ENCODE assay signal across 8 mouse cellular contexts in genomic region chr3:137991183-137991582, GRCm38 (mm10). TPM values are rescaled to one million over a fixed set of nuclear protein-coding genes. Genes with fewer than 3 reads are reported as not detected.
DNase-seq lines count a peak whose midpoint lies in the region; ATAC-seq and TF ChIP-seq lines count a peak whose summit lies in the region.

No protein-coding gene starts in this region.

- H3K4me3 ChIP-seq in C2C12 (ENCODE audit: insufficient read depth, poor library complexity, severe bottlenecking) = no peak overlapping the region
- no peak overlapping the region for H3K4me3 ChIP-seq in bone marrow macrophage, adult 2 months (ENCODE audit: insufficient read depth, low read length)
- no peak overlapping the region for H3K4me3 ChIP-seq in heart, embryonic 12.5 days
- H3K4me3 ChIP-seq in kidney, postnatal 0 days (replicated peaks; ENCODE audit: low read depth, low read length) = no peak overlapping the region
- no peak overlapping the region for H3K4me3 ChIP-seq in liver, embryonic 11.5 days (ENCODE audit: low read depth, low read length)
- H3K4me3 ChIP-seq in stomach, embryonic 15.5 days (replicated peaks) = no peak overlapping the region

- peak; percentile 95 for ATAC-seq in erythroid progenitor cell, adult 5-6 weeks (replicated peaks; ENCODE audit: low FRiP score, poor library complexity, severe bottlenecking)
- ATAC-seq in heart, embryonic 12.5 days (ENCODE audit: insufficient number of reproducible peaks, low FRiP score) = peak; percentile 79
- ATAC-seq in kidney, postnatal 0 days (replicated peaks; ENCODE audit: low FRiP score, low read depth) = peak; percentile 90
- ATAC-seq in liver, embryonic 11.5 days (replicated peaks; ENCODE audit: low FRiP score) = peak; percentile 92
- ATAC-seq in stomach, embryonic 15.5 days (ENCODE audit: insufficient read depth, low FRiP score, low read depth) = peak; percentile 90

- no peak overlapping the region for H3K27ac ChIP-seq in bone marrow macrophage, adult 2 months (ENCODE audit: insufficient read depth, low read depth, low read length)
- H3K27ac ChIP-seq in heart, embryonic 12.5 days (ENCODE audit: poor library complexity, severe bottlenecking) = no peak overlapping the region
- H3K27ac ChIP-seq in kidney, postnatal 0 days = no peak overlapping the region
- H3K27ac ChIP-seq in liver, embryonic 11.5 days (ENCODE audit: low read depth, low read length) = no peak overlapping the region
- H3K27ac ChIP-seq in stomach, embryonic 15.5 days = no peak overlapping the region

- no peaks in the 10 kb centered on the region for H3K79me3 ChIP-seq in C2C12 (ENCODE audit: low read depth)

- H3K36me3 ChIP-seq in C2C12 (ENCODE audit: control insufficient read depth, insufficient read depth) = no peaks in the 10 kb centered on the region
- no peaks in the 10 kb centered on the region for H3K36me3 ChIP-seq in heart, embryonic 12.5 days
- no peaks in the 10 kb centered on the region for H3K36me3 ChIP-seq in kidney, postnatal 0 days (ENCODE audit: insufficient read depth, low read length)
- no peaks in the 10 kb centered on the region for H3K36me3 ChIP-seq in liver, embryonic 11.5 days (ENCODE audit: control insufficient read depth, insufficient read depth, low read length)
- no peaks in the 10 kb centered on the region for H3K36me3 ChIP-seq in stomach, embryonic 15.5 days

- no peak overlapping the region for H3K9ac ChIP-seq in heart, embryonic 12.5 days
- no peak overlapping the region for H3K9ac ChIP-seq in kidney, postnatal 0 days (ENCODE audit: low read depth, low read length)
- H3K9ac ChIP-seq in liver, embryonic 11.5 days (ENCODE audit: low read depth, low read length) = no peak overlapping the region
- no peak overlapping the region for H3K9ac ChIP-seq in stomach, embryonic 15.5 days

- TF ChIP-seq CTCF in C2C12 (IDR thresholded peaks at IDR 0.05; ENCODE audit: control insufficient read depth, insufficient read depth, insufficient read length) = peak; percentile 92
- peak; percentile 76 for TF ChIP-seq CTCF in bone marrow macrophage, adult 2 months (IDR thresholded peaks at IDR 0.05; ENCODE audit: low read depth, low read length)
- peak; percentile 98 for TF ChIP-seq CTCF in kidney, postnatal 0 days (IDR thresholded peaks at IDR 0.05; ENCODE audit: low read depth)

- H3ac ChIP-seq in C2C12 (ENCODE audit: control insufficient read depth, insufficient read length, low read depth) = no peak overlapping the region

- 13% methylated on average over 11 of the region's 11 CpGs for WGBS in heart, embryonic 12.5 days
- WGBS in kidney, postnatal 0 days = 14% methylated on average over 11 of the region's 11 CpGs
- WGBS in liver, embryonic 11.5 days = 8% methylated on average over 11 of the region's 11 CpGs
- 12% methylated on average over 11 of the region's 11 CpGs for WGBS in stomach, embryonic 15.5 days

- no peaks in the 10 kb centered on the region for H3K79me2 ChIP-seq in C2C12 (ENCODE audit: control insufficient read depth, insufficient read depth)

- no peaks in the 10 kb centered on the region for H3K27me3 ChIP-seq in C2C12 (ENCODE audit: control insufficient read depth, insufficient read depth, insufficient read length)
- H3K27me3 ChIP-seq in heart, embryonic 12.5 days (replicated peaks) = no peaks in the 10 kb centered on the region
- no peaks in the 10 kb centered on the region for H3K27me3 ChIP-seq in kidney, postnatal 0 days (ENCODE audit: insufficient read depth, low read length)
- H3K27me3 ChIP-seq in liver, embryonic 11.5 days (replicated peaks; ENCODE audit: control insufficient read depth, insufficient read depth, low read length) = no peaks in the 10 kb centered on the region
- H3K27me3 ChIP-seq in stomach, embryonic 15.5 days (replicated peaks) = no peaks in the 10 kb centered on the region

- no peaks in the 10 kb centered on the region for H3K9me3 ChIP-seq in heart, embryonic 12.5 days (replicated peaks)
- no peaks in the 10 kb centered on the region for H3K9me3 ChIP-seq in kidney, postnatal 0 days (replicated peaks; ENCODE audit: low read length)
- H3K9me3 ChIP-seq in liver, embryonic 11.5 days (ENCODE audit: control insufficient read depth, low read length) = no peaks in the 10 kb centered on the region
- no peaks in the 10 kb centered on the region for H3K9me3 ChIP-seq in stomach, embryonic 15.5 days

- DNase-seq in kidney, postnatal 0 days (ENCODE audit: low spot score) = peak; percentile 87
- DNase-seq in liver, embryonic 11.5 days (ENCODE audit: low spot score) = peak; percentile 70
- peak; percentile 95 for DNase-seq in naive thymus-derived CD4-positive, alpha-beta T cell, adult 2 months (ENCODE audit: low read depth)

- TF ChIP-seq POLR2A in bone marrow macrophage, adult 2 months (IDR thresholded peaks at IDR 0.05; ENCODE audit: borderline replicate concordance, low read depth, low read length) = no peak

- no peak overlapping the region for H3K4me2 ChIP-seq in heart, embryonic 12.5 days
- H3K4me2 ChIP-seq in kidney, postnatal 0 days (ENCODE audit: low read length) = no peak overlapping the region
- H3K4me2 ChIP-seq in liver, embryonic 11.5 days = 0 out of 2 replicates have a peak overlapping the region, but pooled peaks have one; percentile 5
- no peak overlapping the region for H3K4me2 ChIP-seq in stomach, embryonic 15.5 days

- H3K4me1 ChIP-seq in bone marrow macrophage, adult 2 months (ENCODE audit: control insufficient read depth, insufficient read depth, low read length) = no peaks in the 10 kb centered on the region
- peaks cover 8% of the 10 kb centered on the region for H3K4me1 ChIP-seq in heart, embryonic 12.5 days (replicated peaks)
- H3K4me1 ChIP-seq in kidney, postnatal 0 days (replicated peaks; ENCODE audit: insufficient read depth, low read length) = no peaks in the 10 kb centered on the region
- H3K4me1 ChIP-seq in liver, embryonic 11.5 days (replicated peaks; ENCODE audit: control insufficient read depth, insufficient read depth, low read length) = 0 out of 2 replicates have a peak, but pooled peaks cover 3% of the 10 kb centered on the region
- no peaks in the 10 kb centered on the region for H3K4me1 ChIP-seq in stomach, embryonic 15.5 days

TF ChIP-seq in C2C12, 6 proteins besides CTCF, POLR2A, EP300 and RAD21:
- TF ChIP-seq MAX (IDR thresholded peaks at IDR 0.05) (no peak), CEBPB (IDR thresholded peaks at IDR 0.05; ENCODE audit: low read depth) (peak; percentile 62)

RNA-seq across cellular contexts. Expression of gene Dapp1, which starts 9.8 kb away (rescaled TPM):
- 0.15 TPM for polyA plus RNA-seq in C2C12 (2012; fragmentation: generic; extraction: Trizol)
- polyA plus RNA-seq in bone marrow macrophage, adult 2 months (2012; ENCODE audit: insufficient read depth, insufficient read length, missing spikeins) = 46.2 and 48.5 TPM in 2 replicates
- 22.3 and 27.7 TPM in 2 replicates for total RNA-seq in erythroid progenitor cell, adult 5-6 weeks (2015; ENCODE audit: low replicate concordance)
- 26.3 TPM in 2 replicates for total RNA-seq in erythroid progenitor cell, adult 5-6 weeks (2017; ENCODE audit: low replicate concordance)
- 14.8 and 15.1 TPM in 2 replicates for polyA plus RNA-seq in heart, embryonic 12.5 days (2016; fragmentation: Nextera tagmentation; extraction: Ambion mirVana)
- polyA plus RNA-seq in kidney, postnatal 0 days (2015; fragmentation: Nextera tagmentation; extraction: Ambion mirVana) = 8.1 and 8.2 TPM in 2 replicates
- 35.5 and 36.2 TPM in 2 replicates for polyA plus RNA-seq in liver, embryonic 11.5 days (2014; fragmentation: Nextera tagmentation; extraction: Ambion mirVana)
- 14.5 and 17.0 TPM in 2 replicates for polyA plus RNA-seq in stomach, embryonic 15.5 days (2015; fragmentation: Nextera tagmentation; extraction: Ambion mirVana)
